Mouse (Mus musculus) regulatory T cell (primary cell): ENCODE data around the gene Serpinb1b.
"Not testable (repeated sequence)": the region's sequence is repeated elsewhere in the genome, so short reads cannot be mapped to it uniquely, and the experiment has no call there.

Experiments used
- in situ Hi-C: fragments of 300-600 bp; cut with MboI, MseI; formaldehyde crosslinking; loops from one replicate; pipeline ENCODE4 v1.15.1; 2025; ENCODE audit warnings: high pct_unique_total_duplicates

Gene Serpinb1b

DNA sequence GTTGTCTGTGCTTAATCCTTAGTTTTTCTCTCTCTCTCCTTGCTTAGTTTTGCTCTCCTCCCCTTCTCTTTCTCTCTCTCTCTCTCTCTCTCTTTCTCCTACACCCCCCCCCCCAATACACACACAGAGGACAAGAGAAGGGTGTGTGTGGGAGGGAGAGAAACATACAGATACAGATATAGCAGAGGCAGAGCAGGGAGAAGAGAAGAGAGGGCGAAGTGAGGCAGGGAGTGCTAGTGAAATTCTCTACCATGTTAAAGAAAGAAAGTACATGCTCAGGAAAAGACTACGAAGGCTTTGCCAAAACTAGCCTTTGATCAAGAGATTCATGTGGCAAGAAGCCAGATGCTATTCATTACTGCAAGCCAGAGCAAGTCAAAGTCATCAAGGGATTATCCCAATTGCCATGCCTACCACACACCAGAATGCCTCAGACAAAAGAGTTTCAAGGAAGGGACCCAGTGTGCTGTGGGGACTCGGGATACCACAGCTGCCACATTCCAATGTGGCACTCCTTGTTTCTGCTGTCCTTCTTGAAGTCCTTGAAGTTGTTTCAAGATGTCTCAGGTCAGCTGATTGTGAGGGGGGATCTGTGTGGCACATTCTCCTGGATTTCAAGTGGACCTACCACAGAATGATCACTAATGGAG is at the start of gene Serpinb1b:
TSS of gene Serpinb1b (plus strand) at position 520 of the 650 bp plus-strand sequence.
- in situ Hi-C loops, result loop anchor here (5.0 kb wide), 1 partner anchor 176 kb away; no protein-coding TSS in a partner anchor

DNA sequence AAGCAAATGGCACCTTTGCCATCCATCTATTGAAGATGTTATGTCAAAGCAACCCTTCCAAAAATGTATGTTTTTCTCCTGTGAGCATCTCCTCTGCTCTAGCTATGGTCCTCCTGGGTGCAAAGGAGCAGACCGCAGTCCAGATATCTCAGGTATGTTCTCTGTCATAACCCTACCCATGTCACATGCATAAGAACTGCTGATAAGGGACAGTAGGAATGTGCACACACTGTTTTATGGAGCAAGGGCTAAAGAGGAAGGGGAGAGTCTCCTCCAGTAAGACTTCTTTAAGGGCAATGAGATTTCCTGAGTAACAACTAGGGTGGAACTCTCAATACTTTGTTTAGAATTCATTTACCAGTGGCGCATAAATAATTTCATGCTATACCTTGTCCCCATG is 48.9 kb upstream of the Serpinb1b start:
- in situ Hi-C loops, result not testable (repeated sequence)

DNA sequence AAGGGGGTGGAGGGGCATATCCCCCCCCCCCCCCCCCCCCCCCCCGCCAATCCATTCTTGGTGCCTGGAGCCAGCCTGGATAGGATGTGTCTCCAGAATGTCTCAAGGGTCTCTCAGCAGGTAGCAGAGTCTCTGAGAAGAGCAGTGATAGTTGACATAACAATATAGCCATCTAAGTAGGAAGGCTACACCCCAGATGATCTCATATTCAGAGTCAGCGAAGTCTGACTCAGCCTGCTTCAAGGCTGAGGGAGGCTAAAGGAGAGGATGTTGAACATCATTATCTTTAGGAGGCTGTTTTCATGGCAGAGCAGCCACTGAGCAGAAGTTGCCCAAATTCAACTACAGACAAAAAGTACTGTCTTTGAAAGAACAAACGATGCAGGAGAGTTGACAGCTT is 48.1 kb upstream of the Serpinb1b start:
- in situ Hi-C loops, result no loop called here

DNA sequence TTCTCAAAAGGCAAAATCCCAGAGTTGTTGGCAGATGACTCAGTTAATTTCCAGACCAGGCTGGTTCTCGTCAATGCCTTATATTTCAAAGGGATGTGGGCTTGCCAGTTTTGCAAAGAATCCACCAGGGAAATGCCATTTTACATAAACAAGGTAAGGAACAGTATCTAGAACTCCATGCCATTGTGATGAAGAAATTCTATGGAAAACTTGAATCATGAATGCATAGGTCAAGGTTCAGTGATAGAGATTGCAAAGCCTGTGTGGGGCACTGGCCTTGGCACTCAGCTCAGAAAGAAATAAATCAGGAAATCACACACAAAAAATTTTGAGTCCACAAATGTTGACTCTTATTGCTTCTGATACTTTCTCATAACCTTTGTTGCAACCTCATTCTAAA is 42.9 kb upstream of the Serpinb1b start:
- in situ Hi-C loops, result no loop called here

DNA sequence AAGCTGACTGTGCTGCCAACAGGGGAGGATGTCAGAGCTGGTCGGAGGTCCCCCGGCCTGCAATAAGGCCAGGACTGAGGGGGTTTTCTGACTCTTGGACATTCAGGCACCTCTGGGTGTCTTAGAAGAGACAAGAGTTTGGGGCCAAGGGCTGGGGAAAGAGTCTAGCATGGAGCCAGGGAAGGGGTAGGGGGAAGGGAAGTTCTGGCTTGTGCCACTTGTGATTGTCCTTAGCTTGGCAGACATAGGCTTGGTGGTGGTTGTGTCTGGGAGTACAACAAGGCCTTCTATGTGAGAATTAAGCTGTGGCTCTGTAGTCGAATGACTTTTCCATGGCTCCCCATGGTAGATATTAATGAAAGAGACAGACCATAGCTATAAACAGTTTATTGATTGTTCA is 34.8 kb upstream of the Serpinb1b start:
- in situ Hi-C loops, result no loop called here

DNA sequence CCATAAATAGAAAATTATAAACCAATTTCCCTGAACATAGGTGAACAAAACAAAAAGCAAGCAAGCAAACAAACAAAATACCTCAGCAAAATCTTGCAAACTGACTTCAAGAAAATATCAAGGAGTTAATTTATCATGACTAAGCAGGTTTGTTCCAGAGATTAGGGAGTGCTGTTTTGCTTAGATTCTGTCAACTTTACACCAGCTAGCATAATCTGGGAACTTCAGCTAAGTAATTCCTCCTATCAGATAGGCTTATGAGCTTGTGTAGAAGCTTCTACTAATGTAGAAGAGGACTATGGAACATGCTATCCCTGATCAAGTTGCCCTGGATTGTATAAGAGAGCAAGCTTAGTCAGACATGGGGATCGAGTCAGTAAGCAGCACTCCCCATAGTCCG is 31.1 kb upstream of the Serpinb1b start:
- in situ Hi-C loops, result no loop called here

DNA sequence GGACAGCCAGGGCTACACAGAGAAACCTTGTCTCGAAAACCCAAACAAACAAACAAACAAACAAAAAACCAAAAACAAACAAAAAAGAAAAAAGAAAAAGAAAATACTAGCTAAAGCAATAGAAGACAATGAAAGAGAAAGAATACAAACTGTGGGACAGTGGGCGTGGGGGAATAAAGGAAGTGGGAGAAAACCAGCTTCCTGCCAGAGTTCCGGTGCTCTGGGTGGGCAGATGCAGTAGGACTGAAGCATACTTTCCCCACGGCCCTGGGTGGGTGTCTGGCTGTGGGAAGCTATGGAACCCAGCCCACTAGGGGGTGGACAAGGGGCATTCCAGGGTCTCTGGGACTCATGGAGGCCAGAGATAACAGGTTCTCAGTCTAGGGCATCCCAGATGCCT is 30.2 kb upstream of the Serpinb1b start:
- in situ Hi-C loops, result no loop called here

DNA sequence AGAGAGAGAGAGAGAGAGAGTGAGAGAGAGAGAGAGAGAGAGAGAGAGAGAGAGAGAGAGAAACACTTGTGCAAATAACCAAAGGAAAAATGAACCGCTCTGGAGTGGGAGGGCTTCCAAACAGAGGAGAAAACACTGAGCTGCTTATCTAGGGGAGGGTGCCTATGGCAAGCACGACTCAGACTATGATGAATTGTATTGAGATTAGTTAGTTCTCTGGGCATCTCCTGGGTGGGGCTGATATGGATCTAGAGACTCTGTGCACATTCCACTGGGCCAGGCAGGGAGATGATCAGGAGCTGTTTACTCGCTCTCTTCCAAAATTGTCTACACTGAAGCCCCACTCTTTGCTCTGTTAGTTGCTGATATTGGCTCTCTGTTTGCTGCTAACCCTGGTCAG is 26.7 kb upstream of the Serpinb1b start:
- in situ Hi-C loops, result no loop called here

DNA sequence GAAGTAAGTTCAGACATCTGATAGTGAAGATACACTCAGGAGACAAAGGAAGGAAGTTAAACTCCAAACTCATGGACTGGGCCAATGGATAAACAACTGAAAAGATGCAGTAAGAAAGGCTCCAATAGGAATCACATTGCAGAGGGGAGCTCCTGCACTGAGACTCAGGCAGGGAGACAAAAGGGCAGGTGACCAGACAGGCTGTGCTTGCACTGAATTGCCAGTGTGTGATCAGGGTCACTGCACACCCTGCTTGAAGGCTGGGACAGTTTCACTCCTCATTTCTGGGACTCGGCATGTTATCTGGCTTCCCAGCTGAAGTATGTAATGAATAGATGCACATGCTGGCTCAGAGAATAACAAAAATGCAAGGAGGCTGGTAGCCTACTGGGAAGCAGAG is 15.3 kb upstream of the Serpinb1b start:
- in situ Hi-C loops, result no loop called here

DNA sequence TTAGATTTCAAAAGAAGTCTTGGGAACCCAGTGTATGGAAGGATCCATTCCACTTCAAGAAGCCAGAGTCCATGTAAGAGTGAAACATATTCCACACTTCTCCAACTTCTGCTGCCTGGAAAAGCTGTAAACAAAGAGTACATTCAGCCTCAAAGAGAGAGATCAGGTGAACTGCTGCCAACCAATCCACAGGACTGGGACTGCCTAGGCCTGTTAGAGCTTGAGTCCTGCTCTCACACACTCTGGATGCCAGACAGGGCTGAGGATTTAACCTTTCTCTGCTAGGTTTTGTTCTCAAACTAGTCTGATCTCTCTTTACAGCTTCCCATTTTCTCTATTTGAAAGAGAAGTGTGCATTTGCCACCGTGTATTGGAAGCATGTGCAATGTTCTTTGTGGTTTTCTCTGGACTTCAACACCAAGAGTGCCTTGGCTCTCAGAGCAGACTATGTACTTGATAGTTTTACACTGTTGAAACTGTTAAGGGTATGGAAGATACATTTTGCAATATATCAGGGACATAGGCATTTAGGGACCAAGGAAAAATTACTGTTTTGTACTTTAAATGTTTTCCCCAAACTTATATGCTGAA is 10.9 kb upstream of the Serpinb1b start:
- in situ Hi-C loops, result no loop called here

DNA sequence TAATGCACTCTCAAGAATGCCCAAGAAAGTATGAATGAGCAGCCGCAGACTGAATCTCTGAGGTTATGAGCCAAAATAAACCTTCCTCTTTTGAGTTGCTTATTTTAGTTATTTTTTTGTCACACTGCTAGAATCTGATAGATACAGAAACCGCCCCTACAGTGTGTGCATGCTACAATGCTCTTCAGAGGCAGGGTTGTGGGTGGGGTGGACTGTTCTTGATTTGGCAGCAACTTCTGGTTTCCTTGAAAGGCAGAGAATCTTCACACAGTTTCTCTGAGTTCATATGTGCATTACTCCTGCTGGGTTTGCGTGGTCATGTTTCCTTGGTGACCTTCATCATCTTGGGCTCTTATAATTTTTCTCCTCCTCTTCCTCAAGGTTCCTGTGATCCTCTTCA is 10.2 kb upstream of the Serpinb1b start:
- in situ Hi-C loops, result no loop called here

DNA sequence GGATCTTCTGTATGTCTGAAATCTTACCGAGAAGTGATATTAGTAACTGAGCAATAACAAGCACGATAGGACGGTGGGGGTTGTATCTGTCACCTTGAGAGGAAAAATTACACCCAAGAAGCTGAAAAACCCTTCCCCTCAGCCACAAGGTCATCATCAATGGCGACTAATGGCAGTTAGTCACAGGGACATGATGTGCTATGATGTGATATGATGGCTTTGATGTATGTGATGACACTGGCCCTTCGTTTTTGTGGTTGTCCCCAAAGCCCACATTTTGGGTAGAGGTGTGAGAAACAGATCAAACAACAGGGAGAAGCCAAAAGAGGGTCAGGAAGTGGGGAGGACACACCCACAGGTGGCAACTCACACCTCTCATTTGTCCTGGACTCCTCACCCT is 6.6 kb upstream of the Serpinb1b start:
- in situ Hi-C loops, result loop anchor here (5.0 kb wide), 1 partner anchor 64 kb away; no protein-coding TSS in a partner anchor

DNA sequence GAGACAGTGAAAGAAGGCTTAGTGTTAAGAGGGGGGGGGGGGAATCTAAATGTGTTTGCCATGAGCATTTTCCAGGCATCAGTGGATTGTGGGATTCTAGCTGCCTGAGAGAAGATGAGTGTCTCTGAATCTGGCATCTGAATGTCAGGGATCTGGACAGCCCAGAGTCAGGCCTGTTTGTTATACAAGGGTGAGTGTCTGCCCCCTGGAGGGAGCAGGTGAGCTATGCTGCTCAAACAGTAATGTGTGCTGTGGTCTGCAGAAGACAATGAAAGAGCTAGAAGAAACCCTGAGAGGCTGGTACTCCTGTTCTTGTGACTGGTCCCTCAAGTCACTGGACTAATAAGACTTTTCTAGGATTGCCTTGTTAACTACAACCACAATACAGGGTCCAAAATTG is 4.3 kb upstream of the Serpinb1b start:
- in situ Hi-C loops, result loop anchor here (5.0 kb wide), 1 partner anchor 67 kb away; no protein-coding TSS in a partner anchor

DNA sequence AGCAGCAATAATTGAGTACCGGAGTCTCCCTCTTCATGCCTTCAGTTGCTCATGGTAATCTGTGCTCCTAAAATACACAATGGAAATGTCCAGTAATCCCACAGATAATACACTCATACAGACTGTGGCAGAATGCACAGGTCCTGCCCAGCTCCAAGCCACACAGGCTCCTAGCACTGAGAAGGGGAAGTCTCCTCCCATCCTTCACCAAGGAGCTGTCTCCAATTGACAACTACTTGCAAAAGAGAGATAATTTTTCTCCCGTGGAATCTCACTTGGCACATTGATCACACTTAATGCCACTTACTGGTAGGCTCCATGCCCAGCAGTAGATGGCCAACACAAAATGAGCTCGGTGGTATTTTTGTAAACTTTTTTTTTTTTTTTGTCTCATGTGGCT is 2.1 kb upstream of the Serpinb1b start:
- in situ Hi-C loops, result loop anchor here (5.0 kb wide), 1 partner anchor 174 kb away; no protein-coding TSS in a partner anchor

DNA sequence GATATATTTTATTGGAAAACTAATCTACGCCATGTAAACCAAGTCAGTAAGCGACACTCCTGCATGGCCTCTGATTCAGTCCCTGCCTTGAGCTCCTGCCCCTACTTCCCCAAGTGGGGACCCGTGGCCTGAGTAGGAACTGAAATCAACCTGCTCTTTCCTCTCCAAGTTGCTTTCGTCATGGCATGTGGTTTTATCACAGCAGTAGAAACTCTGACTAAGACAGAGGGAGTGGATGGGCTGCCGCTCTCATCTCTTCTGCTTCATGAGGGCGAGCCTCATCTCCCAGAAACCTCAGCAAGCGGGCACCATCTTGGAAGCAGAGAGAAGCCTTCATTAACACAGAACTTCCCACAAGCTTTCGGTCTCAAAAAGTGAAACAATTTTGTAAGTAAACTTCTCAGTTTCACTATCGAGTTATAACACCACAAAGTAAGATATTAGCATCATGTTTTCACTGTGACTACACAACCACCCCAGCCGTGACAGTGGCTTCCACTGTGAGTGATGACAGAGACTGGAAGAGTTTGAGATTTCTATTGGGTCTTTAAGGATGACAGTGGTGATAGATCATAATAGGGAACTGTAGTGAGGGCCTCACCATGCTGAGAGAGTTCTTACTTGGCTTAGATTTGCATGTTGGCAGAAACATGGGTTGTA is 1.2 kb upstream of the Serpinb1b start:
- in situ Hi-C loops, result loop anchor here (5.0 kb wide), 1 partner anchor 175 kb away; no protein-coding TSS in a partner anchor

DNA sequence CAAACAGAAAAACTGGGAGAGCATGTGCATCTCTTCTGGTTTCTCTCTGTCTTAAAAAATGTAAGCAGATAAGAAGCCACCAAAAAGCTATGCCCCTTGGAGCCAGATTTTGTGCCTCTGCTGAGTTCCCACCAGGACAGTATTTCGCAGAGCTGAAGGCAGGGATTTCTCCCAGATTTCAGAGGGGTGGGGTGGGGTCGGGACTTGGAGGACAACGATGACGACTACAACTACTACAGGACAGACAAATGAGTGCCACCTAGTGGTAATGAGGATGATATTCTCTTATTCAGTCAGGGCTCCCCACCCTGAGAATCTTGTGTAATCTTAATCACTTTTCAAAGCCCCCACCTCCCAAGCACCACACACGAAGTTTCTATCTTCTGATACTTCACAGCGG is 1.0 kb downstream of the Serpinb1b start:
- in situ Hi-C loops, result loop anchor here (5.0 kb wide), 1 partner anchor 177 kb away; no protein-coding TSS in a partner anchor

DNA sequence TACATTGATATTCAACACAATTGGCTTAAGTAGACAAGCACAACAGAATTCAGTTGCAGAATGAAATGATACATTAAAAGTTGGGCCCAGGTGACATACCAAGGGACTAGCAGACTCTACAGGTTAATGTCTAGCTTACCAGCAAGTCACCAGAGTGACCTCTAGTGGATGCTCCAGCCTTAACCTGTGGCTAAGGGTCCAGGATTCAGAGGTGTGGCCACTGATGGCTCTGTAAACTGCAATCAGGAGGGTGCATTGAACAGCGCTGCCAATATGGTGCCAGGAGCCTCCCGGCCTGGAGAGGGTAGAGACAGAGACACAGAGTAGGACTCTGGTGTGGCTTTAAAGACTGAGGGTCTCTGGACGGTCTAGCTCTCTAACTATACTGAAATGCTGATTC is 2.0 kb downstream of the Serpinb1b start:
- in situ Hi-C loops, result no loop called here

DNA sequence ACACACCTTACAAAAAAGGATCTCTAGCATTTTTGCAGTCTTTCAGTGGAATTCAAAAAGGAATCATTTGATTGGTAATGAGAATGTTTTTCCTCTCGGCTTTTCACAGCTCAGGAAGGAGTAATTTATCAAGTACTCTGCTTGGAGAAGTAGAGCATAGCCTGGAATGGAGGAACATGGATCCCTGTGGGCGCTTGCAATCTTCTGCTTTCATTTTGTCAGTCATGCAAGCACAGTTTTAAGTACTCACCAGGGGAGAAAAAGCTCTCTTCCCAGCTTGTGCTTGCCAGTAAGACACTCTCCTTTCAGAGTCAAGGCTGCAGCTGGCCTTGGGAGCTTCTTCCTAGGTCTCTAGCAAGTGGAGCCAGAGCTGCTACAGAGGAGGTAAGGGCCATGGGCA is 5.5 kb downstream of the Serpinb1b start:
- in situ Hi-C loops, result no loop called here

DNA sequence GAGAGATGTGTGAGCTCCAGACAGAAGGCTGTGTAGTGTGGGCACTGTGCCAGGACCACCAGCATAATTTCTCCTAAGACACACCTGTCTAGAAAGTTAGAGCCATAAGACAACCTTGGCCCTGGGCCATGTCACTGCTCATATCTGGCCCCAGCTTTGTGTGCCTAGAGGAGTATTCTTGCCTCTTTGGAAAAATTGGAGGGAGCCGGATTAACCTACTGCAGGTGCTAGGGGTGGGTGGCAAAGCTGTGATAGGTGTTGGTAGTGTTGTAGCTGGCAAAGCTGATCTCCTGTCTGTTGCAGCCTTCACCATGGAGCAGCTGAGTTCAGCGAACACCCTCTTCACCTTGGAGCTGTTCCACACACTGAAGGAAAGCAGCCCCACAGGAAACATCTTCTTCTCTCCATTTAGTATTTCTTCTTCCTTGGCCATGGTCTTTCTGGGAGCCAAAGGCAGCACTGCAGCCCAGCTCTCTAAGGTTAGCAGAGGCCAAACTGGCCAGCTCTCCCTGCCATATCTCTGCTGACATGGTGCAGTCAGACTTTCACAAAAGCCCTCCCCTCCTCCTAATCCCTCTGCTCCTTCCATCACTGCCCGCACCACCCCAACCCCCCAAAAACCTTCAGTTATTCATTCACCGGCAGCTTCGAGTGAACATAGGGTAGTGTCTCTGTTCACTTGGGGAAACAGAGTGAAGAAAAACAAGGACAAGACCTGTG is 6.8 kb downstream of the Serpinb1b start:
- in situ Hi-C loops, result no loop called here

DNA sequence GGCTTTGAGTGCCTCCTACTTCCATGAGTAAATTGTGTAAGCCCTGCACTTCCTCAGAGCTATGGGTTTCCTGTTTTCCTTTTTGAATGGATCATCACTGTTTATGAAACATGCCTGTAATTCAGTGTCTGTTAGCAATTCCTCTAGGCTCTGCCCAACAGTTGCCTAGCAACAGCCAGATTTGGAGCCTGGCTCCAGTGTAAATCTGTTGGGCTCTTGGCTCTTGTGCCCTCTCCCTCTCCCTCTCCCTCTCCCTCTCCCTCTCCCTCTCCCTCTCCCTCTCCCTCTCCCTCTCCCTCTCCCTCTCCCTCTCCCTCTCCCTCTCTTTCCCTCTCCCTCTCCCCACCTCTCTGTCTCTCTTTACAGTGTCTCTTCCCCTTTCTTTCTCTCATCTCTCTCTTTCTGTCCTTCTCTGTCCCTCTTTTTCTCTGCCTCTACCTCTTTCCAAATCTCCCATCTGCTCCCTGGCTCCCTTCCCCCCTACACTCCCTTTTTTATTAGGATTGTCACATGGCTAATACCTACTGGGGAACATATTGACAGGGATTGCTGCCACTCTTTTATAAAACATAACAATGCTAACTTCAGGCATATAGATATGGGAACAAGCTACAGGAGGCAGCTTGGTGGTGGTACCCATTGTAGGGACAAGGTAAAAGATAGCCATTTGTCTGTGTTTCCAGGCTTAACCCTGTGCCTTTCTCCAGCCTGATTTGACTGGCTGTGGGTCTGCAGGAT is 7.5 kb downstream of the Serpinb1b start:
- in situ Hi-C loops, result no loop called here

DNA sequence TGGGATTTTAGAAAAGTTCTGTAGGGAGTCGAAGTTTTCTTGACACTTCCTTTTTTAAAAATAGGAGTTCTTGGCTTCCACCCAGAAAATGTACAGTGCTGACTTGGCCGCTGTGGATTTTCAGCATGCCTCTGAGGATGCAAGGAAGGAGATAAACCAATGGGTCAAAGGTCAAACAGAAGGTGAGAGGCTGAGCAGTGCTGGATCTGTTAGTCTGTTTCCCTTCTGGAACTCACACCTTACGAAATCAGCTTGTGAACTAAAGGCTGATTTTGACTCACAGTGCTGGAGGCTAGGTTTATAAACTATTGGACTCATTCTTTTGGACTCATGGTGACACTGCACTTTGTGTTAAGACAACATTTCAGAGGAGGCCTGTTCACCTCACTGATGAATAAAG is 11.2 kb downstream of the Serpinb1b start:
- in situ Hi-C loops, result no loop called here
